Mouse (Mus musculus) forebrain, embryonic 10.5 days (tissue): Measurements from ENCODE around the gene Shank3. TPM values are rescaled to one million over a fixed set of nuclear protein-coding genes. Genes with fewer than 3 reads are reported as not detected.

Source experiments
- DNase-seq: peaks from one replicate; pipeline ENCODE4 v3.0.0-alpha.2; 2017; ENCODE audit warnings: low spot score; ENCODE audit errors: extremely low spot score
- H3K27ac ChIP-seq: fragments of 300-500 bp; sonication (generic); 2 replicates; pipeline ENCODE4 v1.5.1; 2016; ENCODE audit warnings: mild to moderate bottlenecking
- H3K27me3 ChIP-seq: fragments of 300-500 bp; sonication (generic); 2 replicates; pipeline ENCODE4 v1.6.1; 2016; ENCODE audit warnings: mild to moderate bottlenecking; ENCODE audit not compliant: poor library complexity, severe bottlenecking
- H3K36me3 ChIP-seq: fragments of 300-500 bp; sonication (generic); replicated peaks from 2 replicates; pipeline ENCODE4 v1.6.1; 2016; ENCODE audit warnings: mild to moderate bottlenecking, moderate library complexity
- H3K4me1 ChIP-seq: fragments of 300-500 bp; sonication (generic); 2 replicates; pipeline ENCODE4 v1.6.1; 2016
- H3K4me3 ChIP-seq: fragments of 300-500 bp; sonication (generic); 2 replicates; pipeline ENCODE4 v1.5.1; 2016; ENCODE audit warnings: mild to moderate bottlenecking, moderate library complexity
- H3K9me3 ChIP-seq: fragments of 300-500 bp; sonication (generic); 2 replicates; pipeline ENCODE4 v1.6.1; 2016; ENCODE audit warnings: mild to moderate bottlenecking, moderate library complexity
- WGBS: fragments of 180-500 bp; shearing (Covaris S2); methylation state at CpG from one replicate; pipeline ENCODE4 v1.1.7; 2016; 5-methylcytosine and 5-hydroxymethylcytosine counted together
- polyA plus RNA-seq: library from polyadenylated mRNA; unstranded; fragments of >200 nt; fragmentation: Nextera tagmentation; extraction: Ambion mirVana; gene quantifications from 2 replicates; pipeline ENCODE4 v1.2.1, GENCODE M21; 2016

Shank3 gene
- polyA plus RNA-seq, 1 experiment from 2014 or later = 3.0 TPM

- no peak overlapping the region for H3K27ac ChIP-seq
- peaks cover 8% of the 10 kb centered on the region; the same call in 1 of the 2 replicates for H3K36me3 ChIP-seq
- 4% methylated on average over 4 of the region's 4 CpGs for WGBS
- peak; percentile 75 for DNase-seq
- peaks cover 38% of the 10 kb centered on the region for H3K27me3 ChIP-seq
- peaks cover 26% of the 10 kb centered on the region for H3K4me1 ChIP-seq
- no peak overlapping the region for H3K4me3 ChIP-seq
- H3K9me3 ChIP-seq = no peaks in the 10 kb centered on the region
These were observed 30.9 kb downstream of the Shank3 start for GRCm38 (mm10) chr15:89530336-89530735.

GRCm38 (mm10) chr15:89531399-89531798 lies 32.0 kb downstream of the Shank3 start:
- peaks cover 26% of the 10 kb centered on the region for H3K4me1 ChIP-seq
- no peak overlapping the region for H3K27ac ChIP-seq
- H3K36me3 ChIP-seq = peaks cover 5% of the 10 kb centered on the region; the same call in 1 of the 2 replicates
- no peaks in the 10 kb centered on the region for H3K9me3 ChIP-seq
- peaks cover 31% of the 10 kb centered on the region for H3K27me3 ChIP-seq
- WGBS = 95% methylated on average over 5 of the region's 5 CpGs
- no peak overlapping the region for H3K4me3 ChIP-seq
- DNase-seq = no peak

GRCm38 (mm10) chr15:89532026-89532923 lies 32.9 kb downstream of the Shank3 start:
- H3K36me3 ChIP-seq = no peaks in the 10 kb centered on the region
- H3K9me3 ChIP-seq = no peaks in the 10 kb centered on the region
- peak overlapping the region; percentile 51 for H3K4me3 ChIP-seq
- peak overlapping the region; percentile 84 for H3K27ac ChIP-seq
- peaks cover 31% of the 10 kb centered on the region for H3K27me3 ChIP-seq
- peaks cover 26% of the 10 kb centered on the region for H3K4me1 ChIP-seq
- 18% methylated on average over 29 of the region's 29 CpGs for WGBS
- peak; percentile 79 for DNase-seq

GRCm38 (mm10) chr15:89532924-89533842 lies 33.8 kb downstream of the Shank3 start:
- Histone ChIP-seq H3K27me3 (peaks cover 31% of the 10 kb centered on the region), H3K9me3 (no peaks in the 10 kb centered on the region), H3K27ac (peak overlapping the region; percentile 84), H3K36me3 (no peaks in the 10 kb centered on the region), H3K4me3 (peak overlapping the region; percentile 51), H3K4me1 (peaks cover 26% of the 10 kb centered on the region)
- WGBS = 65% methylated on average over 23 of the region's 23 CpGs
- no peak for DNase-seq

GRCm38 (mm10) chr15:89533843-89534207 lies 34.4 kb downstream of the Shank3 start:
- H3K9me3 ChIP-seq = no peaks in the 10 kb centered on the region
- H3K4me3 ChIP-seq = peak overlapping the region; percentile 51; the same call in 1 of the 2 replicates
- WGBS = 90% methylated on average over 10 of the region's 10 CpGs
- peaks cover 26% of the 10 kb centered on the region for H3K4me1 ChIP-seq
- peaks cover 31% of the 10 kb centered on the region for H3K27me3 ChIP-seq
- H3K36me3 ChIP-seq = no peaks in the 10 kb centered on the region
- no peak for DNase-seq
- H3K27ac ChIP-seq = no peak overlapping the region

- WGBS = 85% methylated on average over 7 of the region's 7 CpGs
- no peak overlapping the region for H3K4me3 ChIP-seq
- H3K36me3 ChIP-seq = peaks cover 24% of the 10 kb centered on the region
- H3K27ac ChIP-seq = no peak overlapping the region
- H3K4me1 ChIP-seq = peaks cover 22% of the 10 kb centered on the region
- peaks cover 38% of the 10 kb centered on the region for H3K27me3 ChIP-seq
- no peaks in the 10 kb centered on the region for H3K9me3 ChIP-seq
- no peak for DNase-seq
These were observed 44.7 kb downstream of the Shank3 start for GRCm38 (mm10) chr15:89544171-89544570.

- no peak overlapping the region for H3K27ac ChIP-seq
- H3K27me3 ChIP-seq = peaks cover 47% of the 10 kb centered on the region
- no peak for DNase-seq
- peaks cover 32% of the 10 kb centered on the region for H3K36me3 ChIP-seq
- 49% methylated on average over 8 of the region's 8 CpGs for WGBS
- no peaks in the 10 kb centered on the region for H3K9me3 ChIP-seq
- H3K4me3 ChIP-seq = peak overlapping the region; percentile 50
- peaks cover 22% of the 10 kb centered on the region for H3K4me1 ChIP-seq
These were observed 47.9 kb downstream of the Shank3 start for GRCm38 (mm10) chr15:89547321-89547720.

- 10% methylated on average over 58 of the region's 58 CpGs for WGBS
- peaks cover 22% of the 10 kb centered on the region for H3K4me1 ChIP-seq
- peak overlapping the region; percentile 74 for H3K27ac ChIP-seq
- H3K27me3 ChIP-seq = peaks cover 47% of the 10 kb centered on the region
- peaks cover 32% of the 10 kb centered on the region for H3K36me3 ChIP-seq
- peak; percentile 73 for DNase-seq
- H3K9me3 ChIP-seq = no peaks in the 10 kb centered on the region
- H3K4me3 ChIP-seq = peak overlapping the region; percentile 50
These were observed 48.6 kb downstream of the Shank3 start for GRCm38 (mm10) chr15:89547824-89548601.

- peaks cover 47% of the 10 kb centered on the region for H3K27me3 ChIP-seq
- H3K4me3 ChIP-seq = peak overlapping the region; percentile 50
- H3K4me1 ChIP-seq = peaks cover 22% of the 10 kb centered on the region
- peaks cover 25% of the 10 kb centered on the region for H3K36me3 ChIP-seq
- H3K9me3 ChIP-seq = no peaks in the 10 kb centered on the region
- DNase-seq = no peak
- H3K27ac ChIP-seq = peak overlapping the region; percentile 74
- WGBS = 38% methylated on average over 11 of the region's 11 CpGs
These were observed 49.4 kb downstream of the Shank3 start for GRCm38 (mm10) chr15:89548837-89549236.

GRCm38 (mm10) chr15:89550506-89550905 lies 51.1 kb downstream of the Shank3 start:
- H3K4me1 ChIP-seq = peaks cover 22% of the 10 kb centered on the region
- H3K27ac ChIP-seq = no peak overlapping the region
- H3K27me3 ChIP-seq = peaks cover 60% of the 10 kb centered on the region
- H3K9me3 ChIP-seq = no peaks in the 10 kb centered on the region
- WGBS = 94% methylated on average over 8 of the region's 8 CpGs
- H3K36me3 ChIP-seq = peaks cover 25% of the 10 kb centered on the region
- H3K4me3 ChIP-seq = no peak overlapping the region
- DNase-seq = no peak

GRCm38 (mm10) chr15:89551733-89552132 lies 52.3 kb downstream of the Shank3 start:
- Histone ChIP-seq H3K27me3 (peaks cover 60% of the 10 kb centered on the region), H3K4me3 (no peak overlapping the region), H3K27ac (no peak overlapping the region), H3K36me3 (peaks cover 15% of the 10 kb centered on the region), H3K4me1 (peaks cover 30% of the 10 kb centered on the region), H3K9me3 (no peaks in the 10 kb centered on the region)
- 86% methylated on average over 1 of the region's 1 CpGs for WGBS
- DNase-seq = no peak

GRCm38 (mm10) chr15:89555591-89555990 lies 56.2 kb downstream of the Shank3 start:
- no peak for DNase-seq
- H3K36me3 ChIP-seq = 0 out of 2 replicates have a peak, but pooled peaks cover 6% of the 10 kb centered on the region
- H3K27ac ChIP-seq = no peak overlapping the region
- no peak overlapping the region for H3K4me3 ChIP-seq
- H3K4me1 ChIP-seq = peaks cover 34% of the 10 kb centered on the region
- no peaks in the 10 kb centered on the region for H3K9me3 ChIP-seq
- H3K27me3 ChIP-seq = peaks cover 56% of the 10 kb centered on the region
- 86% methylated on average over 6 of the region's 6 CpGs for WGBS
